Mouse (Mus musculus): ENCODE measurements around the gene Mboat2.

DNA sequence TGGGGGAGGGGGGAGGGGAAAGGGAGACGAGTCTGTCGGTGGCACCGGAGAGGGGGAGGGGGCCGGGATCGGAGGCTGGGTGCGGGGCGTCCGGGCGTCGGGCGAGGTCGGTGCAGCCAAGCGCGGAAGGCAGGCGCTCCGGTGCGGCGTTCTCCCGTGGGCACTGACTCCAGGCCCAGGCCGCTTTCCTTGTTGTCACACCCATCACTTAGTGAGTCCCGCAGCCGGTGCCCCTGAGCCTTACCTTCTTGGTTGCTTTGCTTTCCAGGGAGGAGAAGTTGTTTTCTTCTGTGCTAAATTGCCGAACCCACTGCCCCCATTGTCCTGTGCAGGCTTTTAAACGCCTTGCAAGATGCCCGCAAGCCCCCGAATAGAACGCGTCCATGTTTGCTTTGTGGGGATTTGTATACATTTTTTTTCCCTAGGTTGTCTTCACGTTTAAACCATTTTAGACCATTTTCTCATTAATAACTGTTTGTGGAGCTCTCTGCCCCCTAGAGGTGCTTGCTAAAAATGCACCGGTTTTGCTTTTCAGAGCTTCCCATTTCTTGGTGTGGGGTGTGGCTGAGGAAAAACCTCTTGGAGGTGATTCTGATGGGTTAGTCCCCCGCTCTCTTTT lies 144.5 kb downstream of the Mboat2 start:
- TF ChIP-seq CTCF (IDR thresholded peaks at IDR 0.05; ENCODE audit: borderline replicate concordance, insufficient read depth, low read depth, low read length) (peak; percentile 36; the same call in 1 of the 2 replicates), POLR2A (IDR thresholded peaks at IDR 0.05; ENCODE audit: borderline replicate concordance, insufficient read depth, low read length) (no peak)

Measured in cerebellum, adult 2 months (tissue).